ENCODE assay signal across 7 mouse cellular contexts in the genomic region with DNA sequence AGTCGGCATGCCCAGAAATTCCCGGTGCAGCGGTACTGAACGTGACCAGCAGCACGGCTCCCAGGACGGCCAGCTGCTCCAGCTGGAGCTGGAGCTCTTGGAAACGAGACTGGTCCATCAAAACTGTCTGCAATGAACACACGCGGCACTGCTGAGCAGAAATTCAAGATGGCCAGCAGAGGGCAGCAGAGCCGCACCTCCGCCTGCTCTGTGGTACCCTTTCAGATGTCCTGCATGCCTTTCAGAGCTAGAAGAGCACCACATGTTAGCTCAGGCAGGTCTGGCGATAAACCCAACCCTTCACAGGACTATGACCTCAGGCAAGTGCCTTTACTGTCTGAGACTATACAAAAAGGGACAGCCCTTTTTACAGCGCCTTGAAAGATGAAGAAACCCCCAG. TPM values are rescaled to one million over a fixed set of nuclear protein-coding genes. Genes with fewer than 3 reads are reported as not detected.
A peak's percentile ranks its signal among the peaks of the same experiment; 100 is the strongest.
DNase-seq lines count a peak whose midpoint lies in the region; ATAC-seq and TF ChIP-seq lines count a peak whose summit lies in the region.

No protein-coding gene starts in this region.

- no peak overlapping the region for H3K4me3 ChIP-seq in embryonic facial prominence, embryonic 10.5 days
- no peak overlapping the region for H3K4me3 ChIP-seq in kidney, adult 2 months (ENCODE audit: insufficient read depth, low read depth, low read length)
- no peak overlapping the region for H3K4me3 ChIP-seq in limb, embryonic 11.5 days (ENCODE audit: low read depth, low read length)
- no peak overlapping the region for H3K4me3 ChIP-seq in midbrain, embryonic 15.5 days
- H3K4me3 ChIP-seq in spleen, adult 2 months (ENCODE audit: extremely low read depth, insufficient read depth, insufficient read length) = no peak overlapping the region

- H3K9ac ChIP-seq in limb, embryonic 11.5 days (ENCODE audit: low read length) = no peak overlapping the region
- no peak overlapping the region for H3K9ac ChIP-seq in midbrain, embryonic 15.5 days

- no peak overlapping the region for H3K4me2 ChIP-seq in limb, embryonic 11.5 days (ENCODE audit: low read depth, severe bottlenecking)
- no peak overlapping the region for H3K4me2 ChIP-seq in midbrain, embryonic 15.5 days

- H3K36me3 ChIP-seq in embryonic facial prominence, embryonic 10.5 days (replicated peaks) = peaks cover 30% of the 10 kb centered on the region
- H3K36me3 ChIP-seq in kidney, adult 2 months (ENCODE audit: control insufficient read depth, insufficient read depth, low read length) = no peaks in the 10 kb centered on the region
- H3K36me3 ChIP-seq in limb, embryonic 11.5 days (ENCODE audit: control insufficient read depth, insufficient read depth, low read length) = peaks cover 2% of the 10 kb centered on the region; the same call in 1 of the 2 replicates
- peaks cover 29% of the 10 kb centered on the region for H3K36me3 ChIP-seq in midbrain, embryonic 15.5 days (replicated peaks)
- H3K36me3 ChIP-seq in spleen, adult 2 months (ENCODE audit: control insufficient read depth, insufficient read depth, low read length) = no peaks in the 10 kb centered on the region

- 13% methylated on average over 13 of the region's 13 CpGs for WGBS in embryonic facial prominence, embryonic 10.5 days
- WGBS in kidney, adult 2 months = 7% methylated on average over 13 of the region's 13 CpGs
- WGBS in limb, embryonic 11.5 days = 6% methylated on average over 13 of the region's 13 CpGs
- WGBS in midbrain, embryonic 15.5 days = 10% methylated on average over 13 of the region's 13 CpGs
- 13% methylated on average over 13 of the region's 13 CpGs for whole genome bisulfite sequencing in spleen, adult 2 months

- peak; percentile 83 for DNase-seq in adrenal gland, postnatal 10 days
- peak; percentile 88 for DNase-seq in embryonic facial prominence, embryonic 10.5 days (ENCODE audit: low spot score)
- DNase-seq in heart, adult 18-20 months = peak; percentile 73 to 85
- peak; percentile 89 for DNase-seq in kidney, adult 2 months
- DNase-seq in limb, embryonic 11.5 days (ENCODE audit: low spot score) = peak; percentile 91
- peak; percentile 12 to 60 for DNase-seq in spleen, adult 2 months (ENCODE audit: low read depth in 1 of 2, low spot score in 2 of 2)

- no peaks in the 10 kb centered on the region for H3K4me1 ChIP-seq in embryonic facial prominence, embryonic 10.5 days
- H3K4me1 ChIP-seq in kidney, adult 2 months (ENCODE audit: control insufficient read depth, insufficient read depth, low read length) = no peaks in the 10 kb centered on the region; the same call in 1 of the 2 replicates
- H3K4me1 ChIP-seq in limb, embryonic 11.5 days (ENCODE audit: control insufficient read depth, insufficient read depth, low read length) = no peaks in the 10 kb centered on the region
- no peaks in the 10 kb centered on the region for H3K4me1 ChIP-seq in midbrain, embryonic 15.5 days
- H3K4me1 ChIP-seq in spleen, adult 2 months (ENCODE audit: control insufficient read depth, insufficient read depth, insufficient read length) = no peaks in the 10 kb centered on the region

- H3K27me3 ChIP-seq in embryonic facial prominence, embryonic 10.5 days (replicated peaks; ENCODE audit: low read depth, poor library complexity, severe bottlenecking) = no peaks in the 10 kb centered on the region
- H3K27me3 ChIP-seq in kidney, adult 2 months (replicated peaks; ENCODE audit: control insufficient read depth, insufficient read depth, low read length) = no peaks in the 10 kb centered on the region
- H3K27me3 ChIP-seq in limb, embryonic 11.5 days (ENCODE audit: control insufficient read depth, insufficient read depth, low read length) = no peaks in the 10 kb centered on the region
- H3K27me3 ChIP-seq in midbrain, embryonic 15.5 days (replicated peaks) = no peaks in the 10 kb centered on the region
- no peaks in the 10 kb centered on the region for H3K27me3 ChIP-seq in spleen, adult 2 months (ENCODE audit: control insufficient read depth, insufficient read depth, low read length)

- no peaks in the 10 kb centered on the region for H3K9me3 ChIP-seq in embryonic facial prominence, embryonic 10.5 days
- H3K9me3 ChIP-seq in limb, embryonic 11.5 days (ENCODE audit: control insufficient read depth, low read length) = no peaks in the 10 kb centered on the region
- H3K9me3 ChIP-seq in midbrain, embryonic 15.5 days = no peaks in the 10 kb centered on the region

- ATAC-seq in limb, embryonic 11.5 days (ENCODE audit: insufficient number of reproducible peaks, low FRiP score, low TSS enrichment, low read depth) = peak; percentile 87
- peak; percentile 95 for ATAC-seq in midbrain, embryonic 15.5 days (replicated peaks)

- no peak overlapping the region for H3K27ac ChIP-seq in embryonic facial prominence, embryonic 10.5 days (replicated peaks)
- H3K27ac ChIP-seq in kidney, adult 2 months (ENCODE audit: insufficient read depth, low read depth, low read length) = no peak overlapping the region
- no peak overlapping the region for H3K27ac ChIP-seq in limb, embryonic 11.5 days (replicated peaks; ENCODE audit: low read depth, low read length)
- no peak overlapping the region for H3K27ac ChIP-seq in midbrain, embryonic 15.5 days
- no peak overlapping the region for H3K27ac ChIP-seq in spleen, adult 2 months (ENCODE audit: insufficient read depth, low read length)

- peak; percentile 99 for TF ChIP-seq CTCF in kidney, adult 2 months (conservative IDR thresholded peaks at IDR 0.05; ENCODE audit: insufficient read depth, insufficient read length, low read depth, low read length)
- peak; percentile 97 for TF ChIP-seq CTCF in spleen, adult 2 months (IDR thresholded peaks at IDR 0.05; ENCODE audit: extremely low read depth, insufficient read depth, insufficient read length, insufficient replicate concordance)

- no peak for TF ChIP-seq POLR2A in kidney, adult 2 months (IDR thresholded peaks at IDR 0.05; ENCODE audit: low read depth, low read length)
- no peak for TF ChIP-seq POLR2A in spleen, adult 2 months (IDR thresholded peaks at IDR 0.05; ENCODE audit: low read depth, low read length)

RNA-seq across cellular contexts. Expression of a gene that starts 26.6 kb away (rescaled TPM):
- total RNA-seq in adrenal gland, postnatal 10 days (2021) = 10 to 100 TPM in 1 of 2 experiments, 1 to 10 TPM in 1; 9.4 to 13.0 TPM
- polyA plus RNA-seq in embryonic facial prominence, embryonic 10.5 days (2016; fragmentation: Nextera tagmentation; extraction: Ambion mirVana) = 48.5 and 52.2 TPM in 2 replicates
- 1 to 10 TPM; 6.8 to 7.2 TPM for total RNA-seq in heart, adult 18-20 months (2021)
- polyA plus RNA-seq in kidney, adult 2 months (2012; rRNA removed) = 7.0 and 8.6 TPM in 2 replicates
- polyA plus RNA-seq in limb, embryonic 11.5 days (2014; fragmentation: Nextera tagmentation; extraction: Ambion mirVana) = 63.2 and 64.8 TPM in 2 replicates
- polyA plus RNA-seq in midbrain, embryonic 15.5 days (2015; fragmentation: Nextera tagmentation; extraction: Ambion mirVana) = 59.5 and 65.1 TPM in 2 replicates
- 2.1 and 3.3 TPM in 2 replicates for polyA plus RNA-seq in spleen, adult 2 months (2012; rRNA removed)

RNA-seq across cellular contexts. Expression of a gene that starts 30.8 kb away (rescaled TPM):
- not detected for total RNA-seq in adrenal gland, postnatal 10 days (2021)
- 0.16 TPM in 1 of 2 replicates, not detected in the other for polyA plus RNA-seq in embryonic facial prominence, embryonic 10.5 days (2016; fragmentation: Nextera tagmentation; extraction: Ambion mirVana)
- total RNA-seq in heart, adult 18-20 months (2021) = not detected
- polyA plus RNA-seq in kidney, adult 2 months (2012; rRNA removed) = not detected in 2 replicates
- not detected in 2 replicates for polyA plus RNA-seq in limb, embryonic 11.5 days (2014; fragmentation: Nextera tagmentation; extraction: Ambion mirVana)
- 0.19 and 0.34 TPM in 2 replicates for polyA plus RNA-seq in midbrain, embryonic 15.5 days (2015; fragmentation: Nextera tagmentation; extraction: Ambion mirVana)
- polyA plus RNA-seq in spleen, adult 2 months (2012; rRNA removed) = not detected in 2 replicates

RNA-seq across cellular contexts. Expression of a gene that starts 57.3 kb away (rescaled TPM):
- 1 to 10 TPM; 4.9 TPM for total RNA-seq in adrenal gland, postnatal 10 days (2021)
- 2.5 and 2.8 TPM in 2 replicates for polyA plus RNA-seq in embryonic facial prominence, embryonic 10.5 days (2016; fragmentation: Nextera tagmentation; extraction: Ambion mirVana)
- 1 to 10 TPM; 1.6 to 1.8 TPM for total RNA-seq in heart, adult 18-20 months (2021)
- 15.7 and 16.0 TPM in 2 replicates for polyA plus RNA-seq in kidney, adult 2 months (2012; rRNA removed)
- 4.1 and 4.9 TPM in 2 replicates for polyA plus RNA-seq in limb, embryonic 11.5 days (2014; fragmentation: Nextera tagmentation; extraction: Ambion mirVana)
- 1.0 and 1.4 TPM in 2 replicates for polyA plus RNA-seq in midbrain, embryonic 15.5 days (2015; fragmentation: Nextera tagmentation; extraction: Ambion mirVana)
- polyA plus RNA-seq in spleen, adult 2 months (2012; rRNA removed) = 0.99 and 1.2 TPM in 2 replicates

Comparison
In these comparisons a context has a peak if more than half of its experiments do, and no peak if none do; other contexts are left out.
1. DNase-seq: peak in every context shown above with its lines; median percentile 91 in limb, embryonic 11.5 days; 89 in kidney, adult 2 months; 88 in embryonic facial prominence, embryonic 10.5 days; 83 in adrenal gland, postnatal 10 days; 79 in heart, adult 18-20 months; 36 in spleen, adult 2 months.